Mouse (Mus musculus) kidney, postnatal 0 days (tissue): ENCODE results near the gene Sertad4. TPM values are rescaled to one million over a fixed set of nuclear protein-coding genes. Genes with fewer than 3 reads are reported as not detected.

Experiments used
- ATAC-seq: fragments of 200-750 bp; cut with Nextera tagmentation; replicated peaks from 2 replicates; pipeline ENCODE4 v1.8.0; 2017; ENCODE audit warnings: low read depth, moderate number of reproducible peaks, moderate TSS enrichment, moderate library complexity; ENCODE audit not compliant: low FRiP score
- DNase-seq: peaks from one replicate; pipeline ENCODE4 v3.0.0-alpha.2; 2016; ENCODE audit warnings: low spot score
- H3K27ac ChIP-seq: fragments of 300-500 bp; sonication (generic); 2 replicates; pipeline ENCODE4 v1.5.1; 2014; ENCODE audit warnings: mild to moderate bottlenecking
- H3K27me3 ChIP-seq: fragments of 300-500 bp; sonication (generic); 2 replicates; pipeline ENCODE4 v1.6.1; 2014; ENCODE audit warnings: low read length, mixed read lengths; ENCODE audit not compliant: insufficient read depth
- H3K36me3 ChIP-seq: fragments of 300-500 bp; sonication (generic); 2 replicates; pipeline ENCODE4 v1.6.1; 2014; ENCODE audit warnings: low read length, mixed read lengths; ENCODE audit not compliant: insufficient read depth
- H3K4me1 ChIP-seq: fragments of 300-500 bp; sonication (generic); replicated peaks from 2 replicates; pipeline ENCODE4 v1.6.1; 2014; ENCODE audit warnings: antibody characterized with exemption, low read length, mixed read lengths; ENCODE audit not compliant: insufficient read depth
- H3K4me2 ChIP-seq: fragments of 300-500 bp; sonication (generic); 2 replicates; pipeline ENCODE4 v1.6.1; 2014; ENCODE audit warnings: mild to moderate bottlenecking, low read length, moderate library complexity, mixed read lengths
- H3K4me3 ChIP-seq: fragments of 300-500 bp; sonication (generic); replicated peaks from 2 replicates; pipeline ENCODE4 v1.5.1; 2014; ENCODE audit warnings: low read depth, low read length
- H3K9ac ChIP-seq: fragments of 300-500 bp; sonication (generic); 2 replicates; pipeline ENCODE4 v1.6.1; 2014; ENCODE audit warnings: low read depth, low read length
- H3K9me3 ChIP-seq: fragments of 300-500 bp; sonication (generic); replicated peaks from 2 replicates; pipeline ENCODE4 v1.6.1; 2016; ENCODE audit warnings: low read length, inconsistent platforms, mixed read lengths
- CTCF ChIP-seq: IDR thresholded peaks from 2 replicates; pipeline ENCODE4 v1.5.1; 2016; ENCODE audit warnings: antibody characterized with exemption, low read depth, mild to moderate bottlenecking, moderate library complexity
- WGBS: fragments of 180-500 bp; shearing (Covaris S2); extraction: QIAGEN DNeasy Blood & Tissue Kit; methylation state at CpG from one replicate; pipeline ENCODE4 v1.1.7; 2014; 5-methylcytosine and 5-hydroxymethylcytosine counted together
- polyA plus RNA-seq: library from polyadenylated mRNA; unstranded; fragments of >200 nt; fragmentation: Nextera tagmentation; extraction: Ambion mirVana; gene quantifications from 2 replicates; pipeline ENCODE4 v1.2.1, GENCODE M21; 2015

The Sertad4 gene
- polyA plus RNA-seq, 1 experiment from 2014 or later, result 20.0 TPM

- Histone ChIP-seq H3K9me3 (no peaks in the 10 kb centered on the region), H3K36me3 (no peaks in the 10 kb centered on the region), H3K4me2 (no peak overlapping the region), H3K9ac (no peak overlapping the region), H3K4me1 (peaks cover 16% of the 10 kb centered on the region; the same call in 1 of the 2 replicates), H3K27me3 (no peaks in the 10 kb centered on the region), H3K27ac (peak overlapping the region; percentile 65), H3K4me3 (no peak overlapping the region)
- TF ChIP-seq CTCF, result no peak
- 14% methylated on average over 13 of the region's 13 CpGs for WGBS
- ATAC-seq, result peak; percentile 76
- peak; percentile 88 for DNase-seq
Measured at GRCm38 (mm10) chr1:192822652-192823525, 32.7 kb downstream of the Sertad4 start.

DNA sequence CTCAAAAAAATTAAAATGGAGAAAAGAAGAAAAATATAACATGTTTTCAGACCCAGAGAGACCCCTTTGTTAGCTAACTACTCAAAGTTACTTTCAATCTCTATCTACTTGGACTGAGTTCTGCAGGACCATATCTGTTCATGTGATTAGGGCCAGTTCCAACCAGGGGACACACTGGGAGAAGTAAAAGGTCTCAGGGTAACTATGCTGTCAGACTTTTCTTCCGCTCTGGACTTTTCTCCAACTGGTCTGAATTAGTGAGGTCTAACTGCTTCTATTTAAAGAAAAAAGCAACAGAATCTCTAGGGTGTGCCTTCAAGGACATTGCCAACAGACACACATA, 33.3 kb downstream of the Sertad4 start:
- Histone ChIP-seq H3K27me3 (no peaks in the 10 kb centered on the region), H3K36me3 (no peaks in the 10 kb centered on the region), H3K4me1 (peaks cover 16% of the 10 kb centered on the region; the same call in 1 of the 2 replicates), H3K27ac (peak overlapping the region; percentile 65), H3K4me3 (no peak overlapping the region), H3K9ac (no peak overlapping the region), H3K4me2 (no peak overlapping the region), H3K9me3 (no peaks in the 10 kb centered on the region)
- ATAC-seq (no peak), DNase-seq (no peak)
- 52% methylated on average over 1 of the region's 1 CpGs for WGBS
- no peak for TF ChIP-seq CTCF

DNA sequence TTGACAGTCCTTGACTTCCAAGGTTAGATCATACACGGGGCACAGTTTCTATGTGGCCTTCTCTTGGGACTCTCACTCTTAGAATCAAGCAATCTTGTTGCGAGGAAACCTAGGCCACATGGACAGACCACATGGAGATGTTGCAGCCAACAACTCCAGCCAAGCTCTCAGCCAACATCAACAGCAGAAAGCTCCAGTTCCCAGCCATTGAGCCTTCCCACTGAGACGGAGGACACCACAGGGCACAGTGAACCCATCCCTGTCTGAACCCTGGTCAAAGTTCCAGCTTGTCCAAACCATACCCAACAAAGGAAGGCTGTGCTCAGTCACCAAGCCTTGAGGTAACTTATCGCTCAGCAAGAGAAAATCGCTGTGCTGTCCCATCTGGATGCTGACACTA, 37.2 kb downstream of the Sertad4 start:
- Histone ChIP-seq H3K9ac (no peak overlapping the region), H3K27me3 (no peaks in the 10 kb centered on the region), H3K4me2 (no peak overlapping the region), H3K36me3 (no peaks in the 10 kb centered on the region), H3K4me1 (peaks cover 10% of the 10 kb centered on the region; the same call in 1 of the 2 replicates), H3K4me3 (no peak overlapping the region), H3K27ac (no peak overlapping the region), H3K9me3 (no peaks in the 10 kb centered on the region)
- no peak for TF ChIP-seq CTCF
- DNase-seq (no peak), ATAC-seq (no peak)
- 80% methylated on average over 5 of the region's 5 CpGs for WGBS

DNA sequence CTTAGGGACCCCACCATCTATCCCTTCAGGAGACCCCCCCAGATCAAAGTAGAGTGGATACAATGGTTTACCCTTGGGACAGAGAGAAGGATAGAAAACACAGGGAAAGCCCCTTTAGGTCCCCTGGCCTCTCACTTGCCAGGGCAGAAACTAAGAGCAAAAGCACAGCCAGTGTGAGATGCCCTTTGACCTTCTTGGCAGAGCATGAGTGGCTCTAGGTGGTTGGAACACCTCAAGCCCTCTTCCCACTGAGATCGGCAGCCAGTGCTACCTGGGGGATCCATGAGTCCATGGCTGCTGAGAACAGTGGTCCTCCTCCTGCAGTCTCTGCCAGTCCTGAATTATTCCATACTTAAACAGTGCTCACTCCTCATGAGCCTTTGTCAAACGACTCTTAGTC, 39.8 kb downstream of the Sertad4 start:
- Histone ChIP-seq H3K36me3 (no peaks in the 10 kb centered on the region), H3K4me1 (no peaks in the 10 kb centered on the region), H3K9ac (no peak overlapping the region), H3K9me3 (no peaks in the 10 kb centered on the region), H3K4me2 (no peak overlapping the region), H3K4me3 (no peak overlapping the region), H3K27me3 (no peaks in the 10 kb centered on the region), H3K27ac (no peak overlapping the region)
- no peak for TF ChIP-seq CTCF
- ATAC-seq (no peak), DNase-seq (no peak)
- 53% methylated on average over 2 of the region's 2 CpGs for WGBS

DNA sequence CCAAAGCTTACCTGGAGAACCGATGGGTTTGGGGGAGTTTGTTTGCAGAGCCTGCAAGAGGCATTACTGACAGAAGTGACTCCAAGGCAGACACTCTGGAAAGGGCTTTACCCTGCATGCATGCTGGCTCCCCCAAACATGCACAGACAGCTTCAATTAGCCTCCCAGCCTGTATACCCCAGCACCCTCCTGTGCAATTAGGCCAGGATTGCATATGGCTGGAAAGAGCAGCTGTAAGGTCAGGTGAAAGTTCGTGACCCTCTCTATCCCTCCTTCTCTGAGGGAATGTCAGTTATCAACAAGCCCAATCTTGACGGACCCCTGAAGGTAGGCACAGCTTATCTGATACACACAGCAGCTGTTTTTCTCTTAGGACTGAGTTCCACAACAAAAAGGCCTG, 40.9 kb downstream of the Sertad4 start:
- Histone ChIP-seq H3K4me2 (no peak overlapping the region), H3K9ac (no peak overlapping the region), H3K9me3 (no peaks in the 10 kb centered on the region), H3K36me3 (no peaks in the 10 kb centered on the region), H3K4me3 (no peak overlapping the region), H3K27me3 (no peaks in the 10 kb centered on the region), H3K27ac (no peak overlapping the region), H3K4me1 (no peaks in the 10 kb centered on the region)
- ATAC-seq (no peak), DNase-seq (no peak)
- WGBS, result 40% methylated on average over 3 of the region's 3 CpGs
- no peak for TF ChIP-seq CTCF

GRCm38 (mm10) chr1:192812758-192813157, 42.8 kb downstream of the Sertad4 start:
- Histone ChIP-seq H3K4me3 (no peak overlapping the region), H3K27ac (no peak overlapping the region), H3K27me3 (no peaks in the 10 kb centered on the region), H3K9me3 (no peaks in the 10 kb centered on the region), H3K4me1 (no peaks in the 10 kb centered on the region), H3K4me2 (no peak overlapping the region), H3K36me3 (no peaks in the 10 kb centered on the region), H3K9ac (no peak overlapping the region)
- DNase-seq (no peak), ATAC-seq (no peak)
- TF ChIP-seq CTCF, result no peak
- WGBS, result 79% methylated on average over 9 of the region's 9 CpGs
